Mouse (Mus musculus): Measurements from ENCODE around the gene Mfap2. TPM values are rescaled to one million over a fixed set of nuclear protein-coding genes. Genes with fewer than 3 reads are reported as not detected.

Mfap2 gene
- 263 and 391 TPM in 2 replicates for polyA plus RNA-seq (2015; fragmentation: Nextera tagmentation; extraction: Ambion mirVana)

GRCm38 (mm10) chr4:141010118-141010517 is at the start of gene Mfap2:
Gene Mfap2, plus strand, starts transcription at chr4:141010418.

GRCm38 (mm10) chr4:140960781-140961466 is 49.3 kb upstream of the Mfap2 start, which contains the start of gene Sdhb:
Gene Sdhb, plus strand, starts transcription at chr4:140961203.

GRCm38 (mm10) chr4:140986711-140987395 is 23.4 kb upstream of the Mfap2 start, which contains the start of gene Atp13a2:
Gene Atp13a2, plus strand, starts transcription at chr4:140986873.

GRCm38 (mm10) chr4:141060426-141061301 is 50.4 kb downstream of the Mfap2 start, which contains the start of gene Crocc:
Gene Crocc, minus strand, starts transcription at chr4:141060550.

Other genes with a start within 250 kb of the Mfap2 start
- 1.1 and 1.4 TPM in 2 replicates for gene Padi4, start 236.2 kb upstream of the Mfap2 start, polyA plus RNA-seq (2015; fragmentation: Nextera tagmentation; extraction: Ambion mirVana)
- 0.08 and 0.13 TPM in 2 replicates for gene Padi3, start 199.8 kb upstream of the Mfap2 start, polyA plus RNA-seq (2015; fragmentation: Nextera tagmentation; extraction: Ambion mirVana)
- gene Padi1, start 164.6 kb upstream of the Mfap2 start, polyA plus RNA-seq (2015; fragmentation: Nextera tagmentation; extraction: Ambion mirVana): 0.05 and 0.06 TPM in 2 replicates
- 3.3 and 6.9 TPM in 2 replicates for gene Padi2, start 104.1 kb upstream of the Mfap2 start, polyA plus RNA-seq (2015; fragmentation: Nextera tagmentation; extraction: Ambion mirVana)
- 582 and 618 TPM in 2 replicates for gene Sdhb, start 49.2 kb upstream of the Mfap2 start, polyA plus RNA-seq (2015; fragmentation: Nextera tagmentation; extraction: Ambion mirVana)
- 37.0 and 38.6 TPM in 2 replicates for gene Atp13a2, start 23.5 kb upstream of the Mfap2 start, polyA plus RNA-seq (2015; fragmentation: Nextera tagmentation; extraction: Ambion mirVana)
- gene Crocc, start 50.1 kb downstream of the Mfap2 start, polyA plus RNA-seq (2015; fragmentation: Nextera tagmentation; extraction: Ambion mirVana): 2.3 and 2.8 TPM in 2 replicates
- 61.4 and 79.4 TPM in 2 replicates for gene Necap2, start 67.9 kb downstream of the Mfap2 start, polyA plus RNA-seq (2015; fragmentation: Nextera tagmentation; extraction: Ambion mirVana)
- gene Spata21, start 77.9 kb downstream of the Mfap2 start, polyA plus RNA-seq (2015; fragmentation: Nextera tagmentation; extraction: Ambion mirVana): 0.14 and 0.22 TPM in 2 replicates
- 19.4 and 21.3 TPM in 2 replicates for gene Szrd1, start 129.4 kb downstream of the Mfap2 start, polyA plus RNA-seq (2015; fragmentation: Nextera tagmentation; extraction: Ambion mirVana)
- gene Fbxo42, start 137.5 kb downstream of the Mfap2 start, polyA plus RNA-seq (2015; fragmentation: Nextera tagmentation; extraction: Ambion mirVana): 12.9 and 13.8 TPM in 2 replicates
- 2.3 and 2.6 TPM in 2 replicates for gene Rsg1, start 203.5 kb downstream of the Mfap2 start, polyA plus RNA-seq (2015; fragmentation: Nextera tagmentation; extraction: Ambion mirVana)
- gene Arhgef19, start 229.1 kb downstream of the Mfap2 start, polyA plus RNA-seq (2015; fragmentation: Nextera tagmentation; extraction: Ambion mirVana): 8.5 and 11.6 TPM in 2 replicates

Data from adrenal gland, postnatal 0 days (tissue).